Mouse (Mus musculus) liver, embryonic 14.5 days (tissue): Measurements from ENCODE around the gene Ebf1. TPM values are rescaled to one million over a fixed set of nuclear protein-coding genes. Genes with fewer than 3 reads are reported as not detected.
A peak's percentile ranks its signal among the peaks of the same experiment; 100 is the strongest.

Experiments used
- ATAC-seq: fragments of 200-750 bp; cut with Nextera tagmentation; 2 replicates; pipeline ENCODE4 v1.8.0; 2017; ENCODE audit warnings: moderate number of reproducible peaks, mild to moderate bottlenecking, moderate library complexity; ENCODE audit not compliant: insufficient read depth
- DNase-seq, 3 experiments: peaks; one replicate each; pipeline ENCODE4 v3.0.0-alpha.2; 2012 to 2013; ENCODE audit warnings: low read depth in 3 of 3, low spot score in 3 of 3
- H3K27ac ChIP-seq: fragments of 300-500 bp; sonication (generic); 2 replicates; pipeline ENCODE4 v1.5.1; 2014; ENCODE audit warnings: moderate library complexity, mild to moderate bottlenecking, control low read depth, inconsistent platforms
- H3K27me3 ChIP-seq: fragments of 300-500 bp; sonication (generic); 2 replicates; pipeline ENCODE4 v1.6.1; 2014; ENCODE audit warnings: mild to moderate bottlenecking, low read length, moderate library complexity; ENCODE audit not compliant: control insufficient read depth, insufficient read depth
- H3K36me3 ChIP-seq: fragments of 300-500 bp; sonication (generic); replicated peaks from 2 replicates; pipeline ENCODE4 v1.6.1; 2014; ENCODE audit warnings: low read depth; ENCODE audit not compliant: control insufficient read depth, insufficient read depth
- H3K4me1 ChIP-seq, 2 experiments: fragments of 200-500 bp in 1 of 2; fragments of 300-500 bp in 1 of 2; sonication (generic) in 1 of 2; replicated peaks; 2 replicates each; pipeline ENCODE4 v1.6.1; 2012 to 2014; ENCODE audit warnings: antibody characterized with exemption in 1 of 2, inconsistent platforms in 1 of 2, low read length in 1 of 2; ENCODE audit not compliant: control insufficient read depth in 2 of 2, insufficient read depth in 2 of 2
- H3K4me2 ChIP-seq: fragments of 300-500 bp; sonication (generic); 2 replicates; pipeline ENCODE4 v1.6.1; 2014; ENCODE audit warnings: low read depth, mild to moderate bottlenecking, control low read depth, moderate library complexity
- H3K4me3 ChIP-seq, 2 experiments: fragments of 200-500 bp in 1 of 2; fragments of 300-500 bp in 1 of 2; sonication (generic) in 1 of 2; 2 replicates each; pipeline ENCODE4 v1.5.1; 2012 to 2014; ENCODE audit warnings: low read depth in 2 of 2, low read length in 2 of 2, mild to moderate bottlenecking in 2 of 2, control low read depth in 1 of 2, inconsistent platforms in 1 of 2, moderate library complexity in 1 of 2; ENCODE audit not compliant: insufficient read depth in 1 of 2
- H3K9ac ChIP-seq: fragments of 300-500 bp; sonication (generic); replicated peaks from 2 replicates; pipeline ENCODE4 v1.6.1; 2014; ENCODE audit warnings: mild to moderate bottlenecking, control low read depth, moderate library complexity
- H3K9me3 ChIP-seq: fragments of 300-500 bp; sonication (generic); 2 replicates; pipeline ENCODE4 v1.6.1; 2016; ENCODE audit warnings: low read length, mixed read lengths; ENCODE audit not compliant: control insufficient read depth
- CTCF ChIP-seq: IDR thresholded peaks from 2 replicates; pipeline ENCODE4 v1.5.1; 2016; ENCODE audit warnings: antibody characterized with exemption, low read depth, control low read depth
- EP300 ChIP-seq: IDR thresholded peaks from 2 replicates; pipeline ENCODE4 v1.6.1; 2016; ENCODE audit warnings: antibody characterized with exemption, low read depth
- WGBS: fragments of 180-500 bp; shearing (Covaris S2); extraction: QIAGEN DNeasy Blood & Tissue Kit; methylation state at CpG from one replicate; pipeline ENCODE4 v1.1.7; 2014; ENCODE audit not compliant: insufficient replicate concordance; 5-methylcytosine and 5-hydroxymethylcytosine counted together
- polyA plus RNA-seq, 2 experiments: library from polyadenylated mRNA; depleted of rRNA in 1 of 2; stranded (reverse) in 1 of 2; unstranded in 1 of 2; fragments of >200 nt; fragmentation: Nextera tagmentation in 1 of 2; extraction: Ambion mirVana in 1 of 2; gene quantifications; 2 replicates each; pipeline versions ENCODE4 v1.2.1 to v1.2.3; 2012 to 2014

Ebf1 gene
- polyA plus RNA-seq, 2 experiments = 0.20 to 0.34 TPM

DNA sequence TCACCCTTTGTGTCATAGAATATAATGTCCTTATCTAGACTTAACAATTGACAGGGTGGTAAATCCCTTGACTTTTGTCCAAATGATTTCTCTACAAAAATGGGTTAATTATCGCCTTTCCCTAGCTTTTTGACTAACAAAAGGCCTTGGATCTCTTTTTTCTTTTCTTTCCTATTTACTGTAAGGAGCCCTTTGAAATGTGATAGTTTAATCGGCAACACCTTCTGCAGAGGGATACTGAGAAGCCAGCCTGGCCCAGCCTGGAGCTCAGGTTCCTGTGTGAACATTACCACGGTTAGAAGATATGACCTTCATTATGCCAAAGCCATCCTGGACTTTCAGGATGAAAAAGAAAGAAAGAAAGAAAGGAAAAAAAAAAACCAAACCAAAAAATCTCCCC, 150.2 kb downstream of the Ebf1 start:
- H3K9me3 ChIP-seq = no peaks in the 10 kb centered on the region
- TF ChIP-seq CTCF (no peak), EP300 (no peak)
- WGBS = 29% methylated on average over 3 of the region's 3 CpGs
- ATAC-seq (no peak), DNase-seq (no peak)
- no peak overlapping the region for H3K4me2 ChIP-seq
- no peaks in the 10 kb centered on the region for H3K27me3 ChIP-seq
- H3K9ac ChIP-seq = no peak overlapping the region
- H3K36me3 ChIP-seq = no peaks in the 10 kb centered on the region
- H3K4me1 ChIP-seq = no peaks in the 10 kb centered on the region
- no peak overlapping the region for H3K27ac ChIP-seq
- no peak overlapping the region for H3K4me3 ChIP-seq

DNA sequence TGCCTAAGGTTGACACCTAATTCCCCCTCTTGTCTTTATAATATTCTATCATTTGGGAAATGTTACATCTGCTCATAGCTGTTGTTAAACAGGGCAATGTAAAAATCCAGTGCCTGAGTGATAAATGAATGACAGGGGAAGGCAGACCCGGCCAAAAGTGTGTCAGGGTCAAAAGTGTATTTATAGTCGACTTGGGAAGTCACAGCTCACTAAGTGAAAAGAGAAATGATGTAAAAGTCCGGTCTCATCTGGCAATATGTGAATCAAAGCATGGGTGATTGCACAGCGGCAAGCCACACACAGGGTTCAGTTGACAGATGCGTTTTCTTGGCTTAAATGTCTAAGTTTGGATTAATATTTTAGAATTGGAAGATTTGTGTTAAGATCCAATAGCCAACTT, 151.2 kb downstream of the Ebf1 start:
- H3K9ac ChIP-seq = no peak overlapping the region
- no peaks in the 10 kb centered on the region for H3K36me3 ChIP-seq
- ATAC-seq (no peak), DNase-seq (no peak)
- no peak overlapping the region for H3K4me3 ChIP-seq
- H3K4me2 ChIP-seq = no peak overlapping the region
- H3K4me1 ChIP-seq = no peaks in the 10 kb centered on the region
- TF ChIP-seq CTCF (no peak), EP300 (no peak)
- 49% methylated on average over 5 of the region's 5 CpGs for WGBS
- H3K9me3 ChIP-seq = no peaks in the 10 kb centered on the region
- H3K27me3 ChIP-seq = no peaks in the 10 kb centered on the region
- H3K27ac ChIP-seq = no peak overlapping the region

DNA sequence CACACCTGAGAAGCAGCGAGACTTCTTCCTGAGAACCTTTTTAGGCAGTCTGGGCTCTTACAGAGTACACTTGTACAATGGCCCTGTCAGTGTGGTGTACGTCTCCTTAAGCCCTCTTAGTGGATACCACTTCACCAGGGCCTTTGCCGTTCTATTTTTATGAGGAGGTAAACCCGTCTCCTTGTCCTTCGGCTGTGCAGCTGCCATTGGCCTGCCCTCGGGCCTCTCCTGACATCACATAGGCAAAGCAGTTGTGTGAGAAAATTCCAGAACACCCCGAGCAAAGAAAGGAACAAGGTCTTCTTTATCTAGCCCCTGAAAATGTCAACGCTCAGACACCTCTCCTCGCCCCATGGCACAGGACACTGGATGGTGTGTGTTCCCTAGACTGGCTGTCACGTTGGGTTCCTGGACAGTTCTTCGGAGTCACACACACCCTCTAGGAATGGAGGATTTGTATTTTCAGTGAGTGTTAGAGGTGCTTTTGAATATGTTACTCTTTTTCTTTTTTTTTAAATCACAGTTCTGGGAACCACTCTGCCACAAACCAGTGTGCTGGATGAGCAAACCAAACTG, 154.0 kb downstream of the Ebf1 start:
- no peak for ATAC-seq
- H3K4me3 ChIP-seq = no peak overlapping the region
- no peaks in the 10 kb centered on the region for H3K27me3 ChIP-seq
- no peaks in the 10 kb centered on the region for H3K4me1 ChIP-seq
- H3K9me3 ChIP-seq = no peaks in the 10 kb centered on the region
- no peak for DNase-seq
- H3K9ac ChIP-seq = no peak overlapping the region
- H3K27ac ChIP-seq = no peak overlapping the region
- WGBS = 59% methylated on average over 11 of the region's 11 CpGs
- H3K4me2 ChIP-seq = no peak overlapping the region
- no peaks in the 10 kb centered on the region for H3K36me3 ChIP-seq
- TF ChIP-seq EP300 (no peak), CTCF (no peak)

GRCm38 (mm10) chr11:44774411-44774810, 157.3 kb downstream of the Ebf1 start:
- DNase-seq = no peak
- TF ChIP-seq CTCF (peak; percentile 37), EP300 (no peak)
- no peaks in the 10 kb centered on the region for H3K36me3 ChIP-seq
- no peaks in the 10 kb centered on the region for H3K9me3 ChIP-seq
- no peak overlapping the region for H3K4me3 ChIP-seq
- H3K9ac ChIP-seq = no peak overlapping the region
- WGBS = 37% methylated on average over 3 of the region's 3 CpGs
- no peak overlapping the region for H3K27ac ChIP-seq
- no peak for ATAC-seq
- no peaks in the 10 kb centered on the region for H3K27me3 ChIP-seq
- H3K4me2 ChIP-seq = no peak overlapping the region
- H3K4me1 ChIP-seq = no peaks in the 10 kb centered on the region

DNA sequence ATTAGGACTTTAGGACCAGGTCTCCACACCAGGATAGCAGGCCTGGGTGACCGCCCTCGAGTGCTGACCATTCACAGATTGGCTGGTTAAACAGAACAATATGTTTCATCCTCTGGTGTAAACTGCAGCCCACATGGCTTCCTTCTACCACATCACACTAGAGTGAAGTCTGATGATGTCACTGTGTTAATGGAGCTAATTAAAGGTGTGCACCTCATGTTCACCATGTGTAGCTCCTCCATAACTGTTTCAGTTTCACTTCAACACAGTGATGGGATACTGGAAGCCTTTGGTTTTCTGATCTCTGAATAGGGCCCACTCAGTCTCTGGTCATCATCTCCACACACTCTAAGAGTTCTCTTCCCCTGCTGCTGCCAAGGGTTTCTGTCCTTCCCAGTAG, 158.4 kb downstream of the Ebf1 start:
- WGBS = 52% methylated on average over 2 of the region's 2 CpGs
- ATAC-seq (no peak), DNase-seq (no peak)
- H3K4me1 ChIP-seq = no peaks in the 10 kb centered on the region
- no peaks in the 10 kb centered on the region for H3K27me3 ChIP-seq
- no peak overlapping the region for H3K4me3 ChIP-seq
- TF ChIP-seq CTCF (no peak), EP300 (no peak)
- H3K9me3 ChIP-seq = no peaks in the 10 kb centered on the region
- no peaks in the 10 kb centered on the region for H3K36me3 ChIP-seq
- H3K9ac ChIP-seq = no peak overlapping the region
- no peak overlapping the region for H3K27ac ChIP-seq
- no peak overlapping the region for H3K4me2 ChIP-seq
